Mouse (Mus musculus) cortical plate, adult 2 months (tissue): ENCODE measurements around the gene Ldb1.

ENCODE experiments used
- CTCF ChIP-seq: fragments of 200-500 bp; IDR thresholded peaks from 2 replicates; pipeline ENCODE4 v1.5.1; 2011; ENCODE audit warnings: mild to moderate bottlenecking, control low read depth, low read length; ENCODE audit not compliant: insufficient read depth; ENCODE audit errors: extremely low read depth
- POLR2A ChIP-seq: fragments of 200-500 bp; IDR thresholded peaks from 2 replicates; pipeline ENCODE4 v1.6.1; 2011; ENCODE audit warnings: mild to moderate bottlenecking, low read length, control low read depth; ENCODE audit not compliant: insufficient read depth; ENCODE audit errors: extremely low read depth

DNA sequence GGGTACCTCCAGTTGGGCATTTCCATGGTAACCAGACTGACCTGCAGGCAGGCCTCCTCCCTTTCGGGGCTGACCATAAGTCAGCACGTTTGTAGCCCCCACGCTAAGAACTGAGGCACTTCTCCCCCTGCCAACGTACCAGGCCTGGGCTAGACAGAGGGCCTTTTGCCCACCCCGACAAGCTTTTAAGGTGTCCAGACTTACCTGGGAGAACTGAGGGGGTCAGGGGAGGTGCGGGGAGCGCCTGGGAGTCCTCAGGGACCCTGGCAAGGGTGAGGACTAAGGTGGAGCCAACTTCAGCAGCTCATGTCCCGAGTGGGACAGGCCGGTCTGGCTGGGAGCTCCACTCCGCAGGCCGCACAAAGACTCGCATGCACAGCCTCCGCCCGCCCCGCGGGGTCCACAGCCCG lies 6.2 kb downstream of the Ldb1 start:
- TF ChIP-seq POLR2A = no peak
- no peak for TF ChIP-seq CTCF
